Comparison of ENCODE assay signal across 8 mouse cellular contexts in the genomic region with DNA sequence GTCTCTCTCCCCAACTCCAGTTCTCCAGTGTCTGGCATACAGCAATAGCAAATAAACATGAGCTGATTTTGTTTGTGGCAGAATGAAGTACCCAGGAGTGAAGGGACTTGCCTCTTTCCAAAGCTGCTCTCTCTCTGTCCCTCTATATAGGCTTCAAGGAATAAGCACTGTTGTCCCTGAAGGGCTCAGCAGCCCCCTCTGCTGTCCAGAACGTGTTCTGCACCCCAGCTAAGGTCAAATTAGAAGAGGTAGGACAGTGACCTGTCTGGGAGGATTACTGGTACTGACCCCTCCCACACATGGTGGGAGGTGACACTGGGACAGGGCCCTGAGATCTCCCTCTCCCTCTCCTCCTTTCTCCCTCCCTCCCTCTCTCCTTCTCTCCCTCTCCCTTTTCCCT.
DNase-seq lines count a peak whose midpoint lies in the region; ATAC-seq and TF ChIP-seq lines count a peak whose summit lies in the region.

No protein-coding gene starts in this region.

- H3K27ac ChIP-seq in kidney, postnatal 0 days = no peak overlapping the region
- no peak overlapping the region for H3K27ac ChIP-seq in liver, postnatal 0 days (ENCODE audit: low read depth)
- H3K27ac ChIP-seq in hindbrain, embryonic 12.5 days = no peak overlapping the region

- no peak overlapping the region for H3K9ac ChIP-seq in kidney, postnatal 0 days (ENCODE audit: low read depth, low read length)
- no peak overlapping the region for H3K9ac ChIP-seq in liver, postnatal 0 days (replicated peaks)
- no peak overlapping the region for H3K9ac ChIP-seq in hindbrain, embryonic 12.5 days

- peaks cover 25% of the 10 kb centered on the region for H3K4me1 ChIP-seq in E14TG2a.4 (replicated peaks; ENCODE audit: low read depth, low read length)
- peaks cover 17% of the 10 kb centered on the region for H3K4me1 ChIP-seq in kidney, postnatal 0 days (replicated peaks; ENCODE audit: insufficient read depth, low read length)
- H3K4me1 ChIP-seq in liver, postnatal 0 days (ENCODE audit: insufficient read depth) = peaks cover 4% of the 10 kb centered on the region
- H3K4me1 ChIP-seq in hindbrain, embryonic 12.5 days = peaks cover 19% of the 10 kb centered on the region

- peaks cover 41% of the 10 kb centered on the region for H3K27me3 ChIP-seq in E14TG2a.4 (ENCODE audit: insufficient read depth, low read length)
- H3K27me3 ChIP-seq in kidney, postnatal 0 days (ENCODE audit: insufficient read depth, low read length) = no peaks in the 10 kb centered on the region
- peaks cover 21% of the 10 kb centered on the region for H3K27me3 ChIP-seq in liver, postnatal 0 days (ENCODE audit: insufficient read depth, low read length)
- peaks cover 35% of the 10 kb centered on the region for H3K27me3 ChIP-seq in hindbrain, embryonic 12.5 days

- WGBS in kidney, postnatal 0 days = 0% methylated on average over 1 of the region's 1 CpGs
- 0% methylated on average over 1 of the region's 1 CpGs for WGBS in liver, postnatal 0 days (ENCODE audit: insufficient replicate concordance)
- WGBS in hindbrain, embryonic 12.5 days = 0% methylated on average over 1 of the region's 1 CpGs

- DNase-seq in A20 (ENCODE audit: low read depth, low spot score) = peak; percentile 66
- DNase-seq in cerebellum, adult 11-12 months = peak; percentile 34
- peak; percentile 38 to 62 for DNase-seq in frontal cortex, postnatal 36 days (ENCODE audit: low spot score in 2 of 2)
- peak; percentile 81 for DNase-seq in kidney, postnatal 0 days (ENCODE audit: low spot score)
- peak; percentile 60 for DNase-seq in liver, postnatal 0 days
- peak; percentile 18 for DNase-seq in right cerebral cortex, postnatal 25 days

- TF ChIP-seq EP300 in liver, postnatal 0 days (IDR thresholded peaks at IDR 0.05; ENCODE audit: low read depth) = no peak

- ATAC-seq in kidney, postnatal 0 days (replicated peaks; ENCODE audit: low FRiP score, low read depth) = no peak
- no peak for ATAC-seq in liver, postnatal 0 days
- no peak for ATAC-seq in hindbrain, embryonic 12.5 days (ENCODE audit: low FRiP score)

- no peak overlapping the region for H3K4me2 ChIP-seq in kidney, postnatal 0 days (ENCODE audit: low read length)
- no peak overlapping the region for H3K4me2 ChIP-seq in liver, postnatal 0 days (ENCODE audit: low read depth, low read length)
- no peak overlapping the region for H3K4me2 ChIP-seq in hindbrain, embryonic 12.5 days (replicated peaks)

- no peaks in the 10 kb centered on the region for H3K36me3 ChIP-seq in E14TG2a.4 (ENCODE audit: insufficient read depth, low read length)
- H3K36me3 ChIP-seq in kidney, postnatal 0 days (ENCODE audit: insufficient read depth, low read length) = no peaks in the 10 kb centered on the region
- H3K36me3 ChIP-seq in liver, postnatal 0 days (replicated peaks; ENCODE audit: insufficient read depth, low read length) = no peaks in the 10 kb centered on the region
- H3K36me3 ChIP-seq in hindbrain, embryonic 12.5 days = no peaks in the 10 kb centered on the region

- H3K4me3 ChIP-seq in E14TG2a.4 (replicated peaks; ENCODE audit: low read length) = no peak overlapping the region
- no peak overlapping the region for H3K4me3 ChIP-seq in kidney, postnatal 0 days (replicated peaks; ENCODE audit: low read depth, low read length)
- H3K4me3 ChIP-seq in liver, postnatal 0 days (ENCODE audit: low read depth, low read length) = no peak overlapping the region
- H3K4me3 ChIP-seq in hindbrain, embryonic 12.5 days = no peak overlapping the region

- TF ChIP-seq CTCF in E14TG2a.4 (conservative IDR thresholded peaks at IDR 0.05; ENCODE audit: low read length) = peak; percentile 85
- peak; percentile 77 for TF ChIP-seq CTCF in kidney, postnatal 0 days (IDR thresholded peaks at IDR 0.05; ENCODE audit: low read depth)
- peak; percentile 71 for TF ChIP-seq CTCF in liver, postnatal 0 days (IDR thresholded peaks at IDR 0.05; ENCODE audit: low read depth)

- H3K9me3 ChIP-seq in E14TG2a.4 (ENCODE audit: low read length) = no peaks in the 10 kb centered on the region
- no peaks in the 10 kb centered on the region for H3K9me3 ChIP-seq in kidney, postnatal 0 days (replicated peaks; ENCODE audit: low read length)
- H3K9me3 ChIP-seq in liver, postnatal 0 days (ENCODE audit: low read length) = no peaks in the 10 kb centered on the region
- no peaks in the 10 kb centered on the region for H3K9me3 ChIP-seq in hindbrain, embryonic 12.5 days (replicated peaks)

Comparison
In these comparisons a context has a peak if more than half of its experiments do, and no peak if none do; other contexts are left out.
1. DNase-seq: peak in every context shown above with its lines; median percentile 81 in kidney, postnatal 0 days; 66 in A20; 60 in liver, postnatal 0 days; 50 in frontal cortex, postnatal 36 days; 34 in cerebellum, adult 11-12 months; 18 in right cerebral cortex, postnatal 25 days.